Comparison of ENCODE assay signal across 9 mouse cellular contexts in the genomic region with DNA sequence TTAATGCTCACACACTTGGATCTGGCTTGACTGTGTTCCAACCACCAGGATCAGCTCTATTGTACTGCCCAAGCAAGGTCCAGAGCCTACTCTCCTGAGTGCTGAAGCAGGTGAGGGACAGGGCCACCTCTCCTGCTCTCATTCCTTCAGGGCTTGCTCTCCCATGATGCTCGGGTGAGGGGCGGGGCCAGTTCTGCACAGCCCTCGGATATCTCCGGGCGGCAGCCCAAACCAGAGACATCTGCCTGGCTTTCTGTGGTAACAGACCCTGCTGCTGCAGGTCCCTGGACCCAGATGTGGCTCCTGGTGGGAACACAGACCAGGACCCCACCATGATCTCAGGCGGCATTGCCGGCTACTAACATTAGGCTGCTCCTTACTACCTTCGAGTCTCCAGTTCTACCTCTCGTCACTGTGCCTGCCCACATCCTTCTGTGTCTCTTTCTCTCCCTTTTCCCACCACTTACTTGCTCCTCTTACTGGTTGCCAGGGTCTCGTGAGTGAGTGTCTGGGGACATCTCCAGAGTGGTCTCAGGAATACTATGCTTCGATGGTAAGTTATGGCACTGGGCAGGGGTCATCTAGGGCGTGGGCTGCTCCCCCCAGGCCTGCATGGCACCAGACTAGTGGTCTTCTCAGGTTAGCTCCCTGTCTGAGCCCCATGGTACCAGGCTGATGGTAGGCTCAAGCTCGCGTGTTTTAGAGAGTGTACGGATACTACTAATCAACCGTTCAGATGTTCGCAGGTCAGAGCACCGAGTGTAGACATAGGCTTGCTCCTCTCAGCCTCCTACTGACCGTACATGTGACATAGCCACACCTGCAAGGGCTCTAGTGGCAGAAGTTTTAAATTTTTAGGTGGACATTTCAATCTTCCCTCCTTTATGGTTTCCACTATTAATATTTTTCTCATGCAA. TPM values are rescaled to one million over a fixed set of nuclear protein-coding genes. Genes with fewer than 3 reads are reported as not detected.
DNase-seq lines count a peak whose midpoint lies in the region; ATAC-seq lines count a peak whose summit lies in the region.
"Had no signal": no experiment of that assay in that cellular context is flagged by ENCODE, and none has a peak within 500 bp of the region (broad histone marks: within the 10 kb centered on the region; RNA-seq: fewer than 3 reads in every experiment).

No protein-coding gene starts in this region.

- no peaks in the 10 kb centered on the region for H3K4me1 ChIP-seq in intestine, embryonic 15.5 days (replicated peaks)
- H3K4me1 ChIP-seq: forebrain, embryonic 15.5 days had no signal

- DNase-seq in retina, postnatal 1 day, result peak; percentile 22
- DNase-seq in retina, embryonic 14.5 days (ENCODE audit: low spot score), result no peak
- peak; percentile 71 for DNase-seq in ZHBTc4 (ENCODE audit: low read depth, low spot score)
- DNase-seq in thymus, postnatal 25 days, result peak; percentile 51
- no peak for DNase-seq in embryo, embryonic 10.5 days (ENCODE audit: low spot score)
- no peak for DNase-seq in cerebellum, adult 9-11 months

- no peak overlapping the region for H3K27ac ChIP-seq in intestine, embryonic 15.5 days
- H3K27ac ChIP-seq: forebrain, embryonic 15.5 days; layer of hippocampus, adult 2 months had no signal

- H3K4me3 ChIP-seq in intestine, embryonic 15.5 days (replicated peaks), result no peak overlapping the region
- H3K4me3 ChIP-seq: forebrain, embryonic 15.5 days; layer of hippocampus, adult 2 months had no signal

- WGBS in intestine, embryonic 15.5 days, result 73% methylated on average over 19 of the region's 19 CpGs

- no peak overlapping the region for H3K9ac ChIP-seq in intestine, embryonic 15.5 days
- H3K9ac ChIP-seq: forebrain, embryonic 15.5 days had no signal

- ATAC-seq in intestine, embryonic 15.5 days, result peak; percentile 43; the same call in 1 of the 2 replicates
- ATAC-seq: forebrain, embryonic 15.5 days had no signal

- no peaks in the 10 kb centered on the region for H3K9me3 ChIP-seq in intestine, embryonic 15.5 days
- H3K9me3 ChIP-seq: forebrain, embryonic 15.5 days had no signal

- H3K4me2 ChIP-seq in intestine, embryonic 15.5 days (replicated peaks), result peak overlapping the region; percentile 29; the same call in 1 of the 2 replicates
- H3K4me2 ChIP-seq: forebrain, embryonic 15.5 days had no signal

- H3K36me3 ChIP-seq in intestine, embryonic 15.5 days, result no peaks in the 10 kb centered on the region

- H3K27me3 ChIP-seq in intestine, embryonic 15.5 days (replicated peaks), result no peaks in the 10 kb centered on the region
- H3K27me3 ChIP-seq: forebrain, embryonic 15.5 days had no signal

RNA-seq across cellular contexts. Expression of a gene that starts 9.0 kb away (rescaled TPM):
- polyA plus RNA-seq in intestine, embryonic 15.5 days (2015; fragmentation: Nextera tagmentation; extraction: Ambion mirVana), result 12.9 and 13.6 TPM in 2 replicates

Comparison
In these comparisons a context has a peak if more than half of its experiments do, and no peak if none do; other contexts are left out.
1. DNase-seq: peak in retina, postnatal 1 day (single experiment), ZHBTc4 (single experiment) and thymus, postnatal 25 days (single experiment); none in retina, embryonic 14.5 days (single experiment), embryo, embryonic 10.5 days (single experiment) and cerebellum, adult 9-11 months (single experiment).